25 mouse cellular contexts compared by ENCODE assay signal in the genomic region with DNA sequence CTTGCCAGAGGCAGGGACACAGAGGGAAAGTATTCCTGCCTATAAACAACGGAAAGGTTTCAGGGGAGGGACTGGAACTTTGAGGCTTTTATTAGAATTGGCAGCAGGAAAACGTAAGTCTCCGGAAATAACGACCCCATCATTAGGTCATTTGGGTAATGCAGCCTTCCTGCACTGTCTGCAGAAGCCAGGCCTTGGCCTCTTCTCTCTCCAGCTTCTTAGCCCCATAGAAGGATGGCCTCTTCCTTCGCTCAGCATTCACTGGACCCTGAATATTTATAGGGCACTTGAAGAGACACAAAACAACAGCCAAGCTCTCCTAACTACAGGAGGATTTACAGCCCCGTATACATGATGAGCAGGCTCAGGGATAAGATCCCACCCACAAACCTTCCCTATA.
"Had no signal": no experiment of that assay in that cellular context is flagged by ENCODE, and none has a peak within 500 bp of the region (broad histone marks: within the 10 kb centered on the region; RNA-seq: fewer than 3 reads in every experiment).

No protein-coding gene starts in this region.

- DNase-seq: gastrocnemius, adult 2 months; gastrocnemius, postnatal 10 days; gastrocnemius, postnatal 25 days; heart, adult 18-20 months; heart, postnatal 10 days; heart, postnatal 4 days; kidney, adult 2 months; kidney, postnatal 10 days; kidney, postnatal 25 days; kidney, postnatal 4 days; liver; liver, embryonic 13.5 days had no signal

- H3K9me3 ChIP-seq: heart, embryonic 10.5 days; heart, embryonic 12.5 days; hindbrain, embryonic 10.5 days; hindbrain, embryonic 12.5 days; limb, embryonic 10.5 days; limb, embryonic 12.5 days; liver, embryonic 13.5 days had no signal

- H3K9ac ChIP-seq: heart, embryonic 12.5 days; hindbrain, embryonic 12.5 days; hindbrain, embryonic 14.5 days; limb, embryonic 12.5 days; liver, embryonic 13.5 days had no signal

- ATAC-seq: hindbrain, embryonic 16.5 days; inflammation-experienced regulatory T-cells, adult 6 months; intestine, embryonic 16.5 days had no signal

- H3K4me1 ChIP-seq: heart, embryonic 10.5 days; heart, embryonic 12.5 days; hindbrain, embryonic 10.5 days; hindbrain, embryonic 12.5 days; liver, embryonic 13.5 days had no signal

- H3K4me3 ChIP-seq: gastrocnemius, adult 2 months; heart, embryonic 10.5 days; heart, embryonic 12.5 days; hindbrain, embryonic 10.5 days; hindbrain, embryonic 12.5 days; layer of hippocampus, adult 2 months; left cerebral cortex, adult 2 months; limb, embryonic 10.5 days; limb, embryonic 12.5 days; liver, embryonic 13.5 days had no signal

- H3K27ac ChIP-seq: gastrocnemius, adult 2 months; heart, embryonic 10.5 days; hindbrain, embryonic 10.5 days; hindbrain, embryonic 12.5 days; hindbrain, embryonic 14.5 days; layer of hippocampus, adult 2 months; left cerebral cortex, adult 2 months; limb, embryonic 10.5 days; limb, embryonic 12.5 days; liver, embryonic 13.5 days had no signal

- H3K4me2 ChIP-seq: heart, embryonic 12.5 days; hindbrain, embryonic 12.5 days; hindbrain, embryonic 14.5 days; limb, embryonic 12.5 days; liver, embryonic 11.5 days; liver, embryonic 13.5 days had no signal

- H3K36me3 ChIP-seq: heart, embryonic 10.5 days; heart, embryonic 12.5 days; hindbrain, embryonic 10.5 days; hindbrain, embryonic 12.5 days; limb, embryonic 10.5 days; limb, embryonic 12.5 days; liver, embryonic 13.5 days had no signal

- H3K27me3 ChIP-seq: heart, embryonic 12.5 days; hindbrain, embryonic 12.5 days; limb, embryonic 12.5 days; liver, embryonic 13.5 days had no signal
